Comparison of ENCODE assay signal across 8 mouse cellular contexts in the genomic region with DNA sequence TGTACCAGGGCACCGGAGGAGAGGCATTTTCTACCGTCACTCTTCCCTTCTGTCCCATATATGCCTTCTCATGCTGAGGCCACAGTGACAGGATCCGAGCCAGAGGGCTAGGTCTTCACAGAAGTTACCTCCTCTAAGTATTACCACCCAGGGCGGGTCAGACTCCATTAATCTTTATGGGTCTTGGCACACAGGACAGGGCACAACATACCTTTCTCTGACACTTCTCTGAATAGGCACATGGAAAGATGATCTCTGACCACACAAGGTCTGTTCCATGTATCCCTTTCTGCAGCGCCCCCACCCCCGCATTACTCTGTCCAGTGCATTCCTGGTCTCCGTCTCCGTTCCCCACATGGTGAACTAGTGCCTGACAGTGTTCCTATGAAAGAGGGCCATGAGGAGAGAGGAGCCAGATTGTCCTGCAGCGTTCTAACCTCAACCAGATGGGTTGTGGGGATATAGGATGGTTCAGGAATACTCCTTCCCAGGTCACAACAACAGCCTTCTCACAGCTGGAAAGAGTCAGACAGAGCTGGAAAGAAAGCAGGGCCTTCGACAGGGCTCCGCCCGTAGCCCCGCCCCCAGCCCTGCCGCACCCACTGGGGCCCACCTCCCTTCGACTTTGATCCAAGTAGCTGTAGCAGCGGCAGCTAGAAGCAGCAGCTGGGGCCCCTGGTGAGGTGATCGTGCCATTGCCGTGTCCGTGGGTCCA. TPM values are rescaled to one million over a fixed set of nuclear protein-coding genes. Genes with fewer than 3 reads are reported as not detected.
A peak's percentile ranks its signal among the peaks of the same experiment; 100 is the strongest.
DNase-seq lines count a peak whose midpoint lies in the region; ATAC-seq and TF ChIP-seq lines count a peak whose summit lies in the region.

TSS of gene Mst1r (plus strand) at position 622 of the 715 bp plus-strand sequence.

- peaks cover 20% of the 10 kb centered on the region for H3K36me3 ChIP-seq in G1E (replicated peaks)
- peaks cover 4% of the 10 kb centered on the region for H3K36me3 ChIP-seq in intestine, embryonic 15.5 days
- no peaks in the 10 kb centered on the region for H3K36me3 ChIP-seq in liver, embryonic 16.5 days (ENCODE audit: control insufficient read depth, insufficient read depth)
- H3K36me3 ChIP-seq in neural tube, embryonic 15.5 days, result peaks cover 10% of the 10 kb centered on the region; the same call in 1 of the 2 replicates

- H3K4me2 ChIP-seq in intestine, embryonic 15.5 days (replicated peaks), result peak within 1 kb of the TSS; percentile 81
- peak within 1 kb of the TSS; percentile 62 for H3K4me2 ChIP-seq in liver, embryonic 16.5 days (ENCODE audit: low read depth, low read length)
- peak within 1 kb of the TSS; percentile 56 for H3K4me2 ChIP-seq in neural tube, embryonic 15.5 days

- peaks cover 27% of the 10 kb centered on the region for H3K4me1 ChIP-seq in G1E (ENCODE audit: insufficient read depth, low read depth, low read length)
- peaks cover 40% of the 10 kb centered on the region for H3K4me1 ChIP-seq in intestine, embryonic 15.5 days (replicated peaks)
- H3K4me1 ChIP-seq in liver, embryonic 16.5 days (ENCODE audit: control insufficient read depth, low read depth, low read length), result peaks cover 20% of the 10 kb centered on the region
- peaks cover 28% of the 10 kb centered on the region for H3K4me1 ChIP-seq in neural tube, embryonic 15.5 days

- peak; percentile 73 for DNase-seq in G1E (ENCODE audit: low spot score)
- DNase-seq in c-Kit-positive CD71-positive TER-119-positive erythroid progenitor cells, embryonic 14.5 days (ENCODE audit: low spot score), result peak; percentile 65
- DNase-seq in gonadal fat pad, adult 2 months (ENCODE audit: low read depth), result no peak
- no peak for DNase-seq in adipocyte (ENCODE audit: low spot score)
- DNase-seq in left cerebral cortex, postnatal 36 days (ENCODE audit: low spot score in 2 of 2), result no peak

- H3K4me3 ChIP-seq in G1E (ENCODE audit: low read depth, low read length), result peak within 1 kb of the TSS; percentile 61; the same call in 1 of the 2 replicates
- peak within 1 kb of the TSS; percentile 53 for H3K4me3 ChIP-seq in intestine, embryonic 15.5 days (replicated peaks)
- peak within 1 kb of the TSS; percentile 44 for H3K4me3 ChIP-seq in liver, embryonic 16.5 days (ENCODE audit: low read depth, low read length)
- peak within 1 kb of the TSS; percentile 30 for H3K4me3 ChIP-seq in neural tube, embryonic 15.5 days (replicated peaks)

- WGBS in intestine, embryonic 15.5 days, result 19% methylated on average over 19 of the region's 19 CpGs
- WGBS in liver, embryonic 16.5 days (ENCODE audit: insufficient replicate concordance), result 27% methylated on average over 19 of the region's 19 CpGs
- WGBS in neural tube, embryonic 15.5 days, result 25% methylated on average over 19 of the region's 19 CpGs

- no peak for TF ChIP-seq CTCF in G1E (IDR thresholded peaks at IDR 0.05; ENCODE audit: low read depth, low read length)

- ATAC-seq in G1E (ENCODE audit: extremely low read depth, insufficient number of reproducible peaks, low FRiP score, poor library complexity, severe bottlenecking), result no peak; the same call in 1 of the 2 replicates
- ATAC-seq in intestine, embryonic 15.5 days, result peak; percentile 82
- ATAC-seq in liver, embryonic 16.5 days (ENCODE audit: low read depth), result peak; percentile 77
- ATAC-seq in neural tube, embryonic 15.5 days (ENCODE audit: low FRiP score), result no peak

- peak within 1 kb of the TSS; percentile 57 for H3K9ac ChIP-seq in intestine, embryonic 15.5 days
- H3K9ac ChIP-seq in liver, embryonic 16.5 days (ENCODE audit: low read depth, low read length), result peak within 1 kb of the TSS; percentile 40; the same call in 1 of the 2 replicates
- H3K9ac ChIP-seq in neural tube, embryonic 15.5 days (replicated peaks), result peak within 1 kb of the TSS; percentile 28; the same call in 1 of the 2 replicates

- peak within 1 kb of the TSS; percentile 83 for H3K27ac ChIP-seq in intestine, embryonic 15.5 days
- H3K27ac ChIP-seq in liver, embryonic 16.5 days (ENCODE audit: low read length), result peak within 1 kb of the TSS; percentile 24; the same call in 1 of the 2 replicates
- 0 out of 2 replicates have a peak within 1 kb of the TSS, but pooled peaks have one; percentile 13 for H3K27ac ChIP-seq in neural tube, embryonic 15.5 days (replicated peaks)

- intact Hi-C loops in left cerebral cortex, postnatal 36 days (cut with DNase I), result no loop called here

- peaks cover 37% of the 10 kb centered on the region for H3K27me3 ChIP-seq in G1E (ENCODE audit: insufficient read depth, low read length)
- H3K27me3 ChIP-seq in intestine, embryonic 15.5 days (replicated peaks), result no peaks in the 10 kb centered on the region
- no peaks in the 10 kb centered on the region for H3K27me3 ChIP-seq in liver, embryonic 16.5 days (ENCODE audit: control insufficient read depth, insufficient read depth, low read depth, low read length)
- no peaks in the 10 kb centered on the region for H3K27me3 ChIP-seq in neural tube, embryonic 15.5 days (replicated peaks)

- H3K9me3 ChIP-seq in G1E (replicated peaks), result no peaks in the 10 kb centered on the region
- no peaks in the 10 kb centered on the region for H3K9me3 ChIP-seq in intestine, embryonic 15.5 days
- H3K9me3 ChIP-seq in liver, embryonic 16.5 days (replicated peaks; ENCODE audit: control insufficient read depth, low read length), result no peaks in the 10 kb centered on the region
- H3K9me3 ChIP-seq in neural tube, embryonic 15.5 days (replicated peaks), result no peaks in the 10 kb centered on the region

RNA-seq across cellular contexts. Expression of gene Mst1r, which starts in this region (rescaled TPM):
- total RNA-seq in G1E (2014; fragmentation: Nextera tagmentation) (not detected in 2 replicates), G1E (2017) (not detected in 2 replicates)
- 0.01 TPM in 1 of 2 replicates, not detected in the other for polyA plus RNA-seq in G1E (2012)
- polyA plus RNA-seq in gonadal fat pad, adult 2 months (2012; rRNA removed), result 34.3 and 40.2 TPM in 2 replicates
- 11.4 and 14.2 TPM in 2 replicates for polyA plus RNA-seq in intestine, embryonic 15.5 days (2015; fragmentation: Nextera tagmentation; extraction: Ambion mirVana)
- polyA plus RNA-seq in liver, embryonic 16.5 days (2015; fragmentation: Nextera tagmentation; extraction: Ambion mirVana), result 1.3 and 2.8 TPM in 2 replicates
- 3.4 and 4.3 TPM in 2 replicates for polyA plus RNA-seq in neural tube, embryonic 15.5 days (2015; fragmentation: Nextera tagmentation; extraction: Ambion mirVana)
- total RNA-seq in left cerebral cortex, postnatal 36 days (2021), result 1 to 10 TPM in 1 of 2 experiments, under 1 TPM in 1; 0.81 to 2.6 TPM

Comparison
In these comparisons a context has a peak if more than half of its experiments do, and no peak if none do; other contexts are left out.
1. Peak in DNase-seq and H3K4me3 ChIP-seq in G1E; RNA of the gene not detected or under 1 TPM.
2. ATAC-seq: peak in intestine, embryonic 15.5 days (single experiment) and liver, embryonic 16.5 days (single experiment); none in G1E (single experiment) and neural tube, embryonic 15.5 days (single experiment).
3. H3K27ac ChIP-seq: peak in every context shown above with its lines; median percentile 83 in intestine, embryonic 15.5 days; 24 in liver, embryonic 16.5 days; 13 in neural tube, embryonic 15.5 days.
4. Peak in every context shown above with its lines, with median percentiles within 50 percentile points of each other: H3K4me3 ChIP-seq, H3K4me2 ChIP-seq and H3K9ac ChIP-seq.